Mouse (Mus musculus): Measurements from ENCODE around the gene Arhgap25.
A peak's percentile ranks its signal among the peaks of the same experiment; 100 is the strongest.
"Not testable (repeated sequence)": the region's sequence is repeated elsewhere in the genome, so short reads cannot be mapped to it uniquely, and the experiment has no call there.

Arhgap25 gene

DNA sequence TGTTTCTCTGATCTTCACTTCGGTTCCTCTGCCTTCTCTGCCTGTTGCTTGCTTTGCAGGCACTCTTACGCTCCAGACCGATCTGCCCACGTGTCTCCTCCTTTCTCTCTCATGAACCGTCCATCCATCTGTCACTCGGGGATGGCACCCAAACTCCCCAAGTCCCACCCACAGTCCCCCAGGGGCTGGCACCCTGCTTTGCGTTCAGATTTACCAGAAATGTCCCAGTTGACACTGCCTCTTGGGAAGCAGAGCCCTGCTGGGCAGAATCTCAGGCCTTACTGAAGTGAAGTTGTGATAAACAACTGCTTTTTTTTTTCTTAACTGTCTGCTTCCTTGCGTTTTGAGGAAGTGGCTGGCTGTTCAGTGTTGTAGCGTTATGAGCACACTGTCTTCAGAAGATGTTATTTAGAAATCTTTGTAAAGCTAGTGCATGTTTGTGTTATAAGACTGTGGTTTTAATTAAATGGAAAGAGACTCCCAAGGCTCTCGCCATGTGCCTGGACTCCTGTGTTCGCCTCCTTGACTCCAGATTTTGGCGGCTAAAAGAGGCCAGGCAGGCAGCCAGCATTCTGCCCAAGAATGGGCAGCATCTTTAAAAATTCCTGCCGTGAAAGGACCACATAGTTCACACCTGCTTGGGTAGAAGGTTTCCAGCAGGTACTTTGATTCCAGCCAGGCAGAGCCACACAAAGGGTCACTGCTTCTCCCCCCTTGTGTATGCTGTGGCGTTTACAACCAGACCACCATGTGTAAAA is at the start of gene Arhgap25:
Gene Arhgap25, minus strand, starts transcription at position 307 of the 758 bp plus-strand sequence.
- DNase-seq (ENCODE audit: low read depth): peak; percentile 70

DNA sequence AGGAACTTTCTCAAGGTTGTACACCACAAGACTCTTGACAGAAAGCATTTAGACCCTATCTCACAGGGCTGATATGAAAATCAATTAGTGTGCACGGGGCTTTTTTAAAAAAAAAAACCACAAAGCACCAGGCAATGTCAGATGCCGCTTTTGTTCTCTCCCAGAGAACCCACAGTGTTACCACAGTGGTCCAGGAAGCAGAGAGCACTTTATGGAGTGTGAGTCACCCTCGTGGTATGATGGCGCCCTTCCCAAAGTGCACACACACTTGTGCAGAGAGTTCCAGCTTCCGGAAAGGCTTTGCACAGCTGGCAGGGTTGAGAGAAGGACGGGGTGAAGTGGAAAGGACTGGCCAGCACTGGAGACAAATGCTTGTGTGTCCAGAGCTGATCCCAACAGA is 49.4 kb upstream of the Arhgap25 start:
- DNase-seq (ENCODE audit: low read depth): peak; percentile 90

DNA sequence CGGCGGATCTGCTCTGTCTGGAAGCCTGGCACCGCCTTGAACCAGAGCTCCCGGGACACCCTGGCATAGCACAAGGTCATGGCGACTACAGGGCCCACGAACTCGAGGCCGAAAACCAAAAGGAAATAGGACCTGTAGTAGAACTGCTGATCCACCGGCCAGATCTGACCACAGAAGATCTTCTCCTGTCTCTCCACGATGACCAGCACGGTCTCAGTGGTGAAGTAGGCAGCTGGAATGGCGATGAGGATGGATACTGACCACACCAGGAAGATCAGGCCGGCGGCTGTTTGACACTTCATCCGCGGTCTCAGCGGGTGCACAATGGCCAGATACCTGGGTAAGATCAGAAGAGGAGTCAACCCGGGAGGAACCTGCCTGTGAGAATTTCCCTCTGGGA is 48.5 kb upstream of the Arhgap25 start:
- no peak for DNase-seq (ENCODE audit: low read depth)

DNA sequence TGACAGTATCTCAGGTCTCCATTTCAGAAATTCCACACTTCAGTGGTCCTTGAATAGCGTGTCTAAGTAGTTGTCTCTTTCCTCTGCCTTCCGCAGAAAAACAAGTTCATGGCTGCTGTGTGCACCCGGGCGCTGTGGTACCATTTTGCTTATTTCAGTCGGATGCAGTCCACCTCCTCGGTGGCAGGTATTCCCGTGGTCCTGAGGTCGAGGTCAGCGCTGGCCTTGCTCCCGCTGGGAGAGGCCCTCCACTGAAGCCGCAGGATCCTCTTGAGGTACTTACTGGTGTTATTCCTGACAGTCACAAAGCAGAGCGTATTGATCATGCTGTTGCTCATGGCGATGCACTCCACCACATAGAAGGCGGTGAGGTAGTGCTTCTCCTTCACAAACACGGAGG is 48.0 kb upstream of the Arhgap25 start:
- no peak for DNase-seq (ENCODE audit: low read depth)

DNA sequence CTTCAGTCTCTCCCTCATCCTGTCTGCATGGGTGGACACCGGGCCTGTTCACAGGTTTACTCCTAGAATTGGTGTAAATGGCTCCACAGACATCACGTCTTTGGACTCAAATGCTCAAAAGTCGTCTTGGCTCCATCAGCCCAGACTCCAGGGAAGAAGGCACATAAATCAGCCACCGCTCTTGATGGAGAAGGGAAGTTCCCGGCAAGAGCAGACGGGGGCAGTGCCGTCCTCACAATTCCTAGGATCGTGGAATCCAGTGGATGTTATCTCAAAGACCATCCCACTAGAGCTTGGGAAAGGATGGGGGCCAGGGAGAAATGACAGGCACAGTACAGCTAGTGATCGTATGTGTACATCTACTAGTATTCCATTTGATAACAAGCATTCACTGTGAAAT is 45.2 kb upstream of the Arhgap25 start:
- no peak for DNase-seq (ENCODE audit: low read depth)

DNA sequence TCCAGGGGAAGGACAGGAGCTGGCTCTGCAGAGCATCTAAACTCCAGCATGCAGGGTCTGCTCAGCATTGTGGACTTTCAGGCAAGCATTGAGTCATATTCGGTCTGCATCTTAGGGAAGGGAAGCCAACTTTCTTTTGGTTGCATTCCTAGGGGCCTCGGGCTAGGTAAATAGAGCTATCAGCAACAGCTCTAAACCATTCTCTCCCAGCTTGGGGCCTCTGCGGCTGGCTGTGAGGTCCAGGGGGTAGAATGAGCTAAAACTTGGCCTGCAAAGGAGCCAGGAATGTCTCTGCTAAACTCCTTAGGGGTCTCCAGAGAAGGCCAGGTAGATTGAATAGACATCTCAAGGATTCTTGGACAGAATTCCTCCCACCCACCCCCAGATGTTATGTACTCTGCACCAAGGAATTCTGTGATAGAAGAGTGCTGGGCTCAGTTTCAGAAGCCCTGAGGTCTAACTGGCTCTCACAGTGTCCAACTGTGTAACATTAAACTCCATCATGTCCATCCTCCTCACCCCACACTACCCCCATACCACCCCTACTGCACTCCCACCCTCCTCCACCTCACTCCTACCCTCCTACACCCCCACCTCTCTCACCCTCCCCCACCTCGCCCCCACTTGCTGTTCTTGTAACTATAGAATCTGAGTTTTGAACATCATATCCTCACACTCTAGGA is 43.7 kb upstream of the Arhgap25 start:
- DNase-seq (ENCODE audit: low read depth): no peak

DNA sequence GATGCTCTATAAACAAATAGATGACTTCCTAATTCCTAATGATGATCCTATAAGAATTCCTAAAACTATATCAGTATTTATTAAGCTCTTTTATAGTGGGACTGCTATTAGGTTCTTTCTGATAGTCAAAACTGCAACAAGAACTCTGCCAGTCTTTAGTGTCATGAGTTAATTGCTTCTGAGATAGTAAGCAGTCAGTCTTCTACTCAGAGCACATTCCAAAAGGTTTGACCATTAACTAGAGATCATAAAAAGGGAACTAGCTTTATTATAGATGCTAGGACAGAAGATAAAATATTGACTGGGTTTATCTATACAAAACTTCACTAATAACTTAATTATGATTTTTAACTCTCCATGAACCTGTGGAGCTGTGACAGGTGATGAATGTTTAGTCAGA is 38.8 kb upstream of the Arhgap25 start:
- not testable (repeated sequence) for DNase-seq (ENCODE audit: low read depth)

DNA sequence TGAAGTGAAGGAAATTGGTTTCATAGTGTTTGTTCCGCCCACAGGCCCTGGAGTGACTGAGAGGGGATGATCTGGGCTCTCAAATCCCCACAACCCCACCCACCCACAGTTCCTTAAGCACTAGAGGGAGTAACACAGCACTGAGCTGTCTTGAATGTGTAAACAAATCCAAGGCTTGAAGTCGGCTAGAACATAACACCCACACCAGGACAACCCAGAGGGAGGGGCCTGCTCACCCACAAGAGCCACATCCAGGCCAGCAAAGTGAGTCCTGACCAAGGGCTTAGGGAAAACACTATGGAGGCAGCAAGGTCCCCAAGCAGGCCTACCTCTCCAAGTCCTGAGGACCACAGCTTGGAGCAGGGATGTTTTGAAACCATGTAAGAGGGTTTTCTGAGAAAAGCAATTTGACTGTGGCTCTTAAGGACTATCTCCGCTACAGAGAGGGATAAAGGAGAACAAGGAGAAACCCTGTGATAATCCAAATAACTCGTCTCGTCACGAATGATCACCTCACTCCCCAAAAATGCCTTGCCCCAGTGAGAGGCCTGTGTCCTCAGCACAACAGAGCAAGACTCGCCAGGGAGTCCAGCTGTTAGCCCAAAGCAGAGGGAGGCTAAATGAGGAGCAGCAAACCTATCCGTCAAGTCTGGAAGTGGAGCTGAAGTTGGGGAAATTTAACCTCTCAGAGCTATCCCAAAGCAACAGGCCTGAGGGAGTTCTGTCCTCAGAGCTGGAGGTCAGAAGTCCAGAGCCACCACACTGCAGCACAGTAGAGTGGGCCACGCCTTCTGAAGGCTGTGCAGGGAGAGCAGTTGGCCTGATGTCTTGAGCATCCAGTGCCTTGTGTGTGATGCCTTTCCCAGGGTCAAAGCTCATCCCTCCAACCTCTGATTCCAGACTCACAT is 34.9 kb upstream of the Arhgap25 start:
- DNase-seq (ENCODE audit: low read depth): peak; percentile 39

DNA sequence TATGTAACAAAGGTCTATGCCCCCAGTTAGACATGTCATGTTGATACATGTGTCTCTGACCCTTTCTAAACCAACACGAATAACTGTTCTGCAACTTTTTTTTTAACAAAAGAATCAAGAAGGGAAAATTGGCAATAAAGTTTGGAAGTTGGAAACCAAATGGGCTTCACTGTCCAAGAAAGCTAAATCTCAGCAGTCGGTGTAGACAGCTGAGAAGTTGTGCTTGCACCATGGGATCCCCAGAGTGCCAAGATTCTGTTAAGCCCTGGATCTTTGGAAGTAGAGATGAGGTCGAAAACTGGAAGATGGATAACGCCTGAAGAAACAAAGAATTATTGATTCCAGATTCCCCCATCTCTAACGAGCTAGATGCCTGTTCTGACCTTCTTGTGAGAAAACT is 32.1 kb upstream of the Arhgap25 start:
- no peak for DNase-seq (ENCODE audit: low read depth)

DNA sequence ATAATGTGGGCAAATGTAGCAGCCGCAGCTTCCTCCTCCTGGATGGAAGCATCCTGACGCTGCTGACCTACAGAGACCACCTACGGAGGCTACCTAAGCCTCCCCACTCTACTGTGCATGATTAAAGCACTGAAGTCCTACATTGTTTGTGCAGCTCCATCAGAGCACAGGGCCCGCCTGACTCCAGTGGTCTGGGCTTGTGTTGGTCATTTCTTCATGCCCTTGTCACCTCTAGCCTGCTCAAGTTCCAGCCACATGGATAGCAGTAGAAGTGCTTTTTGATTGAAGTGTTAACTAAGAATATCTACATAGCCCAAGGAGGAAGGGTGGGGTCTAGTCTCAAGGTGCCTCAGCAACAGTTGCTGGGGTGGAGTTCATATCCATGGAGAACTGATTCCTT is 31.3 kb upstream of the Arhgap25 start:
- no peak for DNase-seq (ENCODE audit: low read depth)

DNA sequence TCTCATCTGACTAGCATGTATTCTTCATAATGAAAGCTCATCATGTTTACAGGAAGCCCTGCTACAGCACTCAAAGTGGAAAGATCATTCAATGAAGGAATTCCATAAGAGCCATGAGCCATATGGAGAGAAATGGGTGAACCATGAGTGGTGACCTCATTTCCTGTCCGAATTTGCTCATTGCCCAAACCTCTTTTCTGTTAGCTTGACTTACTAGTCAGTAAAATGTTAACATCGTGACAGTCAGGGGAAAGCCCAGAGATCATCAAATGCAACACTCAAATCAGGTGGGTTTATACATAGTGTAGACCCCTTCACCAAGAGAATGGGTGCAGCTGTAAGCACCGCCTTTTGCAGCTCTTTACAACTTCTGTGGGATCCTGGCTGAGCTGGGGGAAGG is 20.7 kb upstream of the Arhgap25 start:
- DNase-seq (ENCODE audit: low read depth): no peak

DNA sequence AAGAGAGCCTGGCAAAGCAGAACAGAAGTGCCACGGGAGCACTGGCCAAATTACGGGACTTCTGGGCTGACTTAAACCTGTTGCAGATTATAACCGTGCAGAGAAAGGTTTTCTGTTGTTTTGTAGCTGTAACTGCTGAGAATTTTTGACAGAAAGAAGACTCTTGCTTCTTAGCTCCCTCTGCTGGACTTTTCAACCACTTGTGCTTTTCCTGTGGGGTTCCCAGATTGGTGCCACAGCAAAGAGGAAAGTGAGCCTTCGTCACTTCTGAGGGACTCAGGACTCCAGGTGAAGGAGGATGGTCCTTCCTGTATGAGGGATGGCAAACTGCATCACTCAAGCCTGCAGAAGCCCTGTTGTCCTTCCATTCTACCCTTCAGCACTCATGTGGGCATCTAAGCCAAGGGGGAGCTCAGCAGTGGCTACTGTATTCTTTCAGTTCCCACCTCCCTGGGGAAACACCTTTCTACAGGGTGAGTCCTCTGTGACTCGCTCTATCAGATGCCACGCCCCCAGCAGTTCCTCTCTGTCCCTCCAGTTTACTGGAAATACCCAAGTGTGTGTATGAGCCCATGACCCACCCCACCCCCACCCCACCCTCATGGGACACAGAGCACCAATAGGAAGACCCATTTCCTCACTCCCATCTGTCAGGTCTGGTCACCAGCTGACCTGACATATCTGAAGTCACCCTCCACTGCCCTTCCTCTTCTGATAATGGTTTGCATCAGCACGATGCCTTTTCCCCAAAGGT is 19.2 kb upstream of the Arhgap25 start:
- DNase-seq (ENCODE audit: low read depth): peak; percentile 61

DNA sequence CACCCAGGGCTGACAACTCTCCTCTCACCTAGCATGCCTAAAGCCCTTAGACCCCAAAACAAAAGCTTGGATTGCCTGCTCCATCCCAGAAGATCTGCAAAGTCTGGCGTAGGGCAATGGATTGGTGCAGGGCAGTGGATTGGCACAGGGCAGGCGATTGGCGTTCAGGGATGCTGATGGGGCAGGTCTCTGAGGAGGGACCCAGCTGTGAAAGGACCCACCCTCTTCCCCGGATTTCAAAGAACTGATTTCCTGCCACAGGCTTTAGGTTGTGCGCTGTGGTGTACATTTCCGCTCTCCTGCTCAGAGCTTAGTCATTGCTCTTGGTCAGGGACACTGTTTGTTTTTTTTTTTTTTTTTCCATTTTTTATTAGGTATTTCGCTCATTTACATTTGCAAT is 14.8 kb upstream of the Arhgap25 start:
- peak; percentile 87 for DNase-seq (ENCODE audit: low read depth)

DNA sequence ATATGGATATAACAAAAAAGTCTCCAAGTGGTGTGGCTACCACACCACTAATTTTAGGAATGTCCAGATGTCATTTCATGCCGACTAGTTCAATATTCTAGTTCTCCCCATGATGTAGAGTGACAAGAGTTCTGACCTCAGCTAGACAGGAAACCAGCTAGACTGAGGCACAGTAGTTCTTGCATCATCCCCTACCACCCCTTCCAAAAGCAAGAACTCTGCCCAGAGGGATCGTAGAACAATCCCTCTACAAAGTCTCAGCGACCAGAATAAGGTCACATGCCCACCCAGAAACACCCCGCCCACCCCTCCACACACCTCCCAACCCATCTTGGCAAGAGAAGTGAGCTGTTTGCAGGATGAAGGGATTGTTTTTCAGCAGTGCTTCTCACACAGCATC is 14.4 kb upstream of the Arhgap25 start:
- DNase-seq (ENCODE audit: low read depth): peak; percentile 68

DNA sequence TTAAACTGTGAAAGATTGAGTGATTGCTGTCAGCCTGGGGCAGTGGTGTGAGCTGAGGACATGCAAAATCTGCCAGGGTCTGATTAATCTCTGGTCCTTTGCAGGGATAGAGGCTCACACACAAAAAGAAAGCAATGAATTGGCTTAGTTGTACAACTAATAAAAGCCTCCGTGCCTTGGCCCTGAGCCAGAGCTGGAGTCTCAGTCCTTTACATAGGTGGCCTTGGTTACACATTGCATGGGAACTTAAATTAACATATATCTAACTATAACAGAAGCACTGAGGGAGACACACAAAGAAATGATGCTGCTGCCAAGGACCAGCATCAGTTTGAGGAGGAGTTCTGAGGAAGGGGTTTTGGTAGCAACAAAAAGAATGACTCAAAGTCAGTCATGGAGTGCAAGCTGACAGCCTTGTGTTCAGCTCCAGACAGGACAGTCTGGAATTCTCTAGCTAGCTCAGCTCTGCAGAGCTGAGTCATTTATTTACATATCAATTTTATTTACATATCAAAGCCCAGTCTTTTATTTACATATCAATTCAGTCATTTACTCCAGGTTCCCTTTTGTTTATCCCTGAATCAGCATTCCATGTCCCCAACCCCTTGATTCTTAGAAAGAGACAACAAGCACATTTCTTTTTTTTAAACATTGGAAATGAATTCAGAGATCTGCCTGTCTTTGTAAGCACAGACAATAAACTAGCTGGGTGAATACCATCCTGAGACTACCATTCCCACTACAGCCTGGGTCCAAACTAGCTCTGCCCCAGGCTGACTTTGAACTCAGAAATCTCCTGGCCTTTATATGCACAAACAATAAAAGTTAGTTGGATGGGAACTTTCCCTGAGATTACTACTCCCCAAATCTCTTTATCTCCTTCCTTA is 12.5 kb upstream of the Arhgap25 start:
- no peak for DNase-seq (ENCODE audit: low read depth)

DNA sequence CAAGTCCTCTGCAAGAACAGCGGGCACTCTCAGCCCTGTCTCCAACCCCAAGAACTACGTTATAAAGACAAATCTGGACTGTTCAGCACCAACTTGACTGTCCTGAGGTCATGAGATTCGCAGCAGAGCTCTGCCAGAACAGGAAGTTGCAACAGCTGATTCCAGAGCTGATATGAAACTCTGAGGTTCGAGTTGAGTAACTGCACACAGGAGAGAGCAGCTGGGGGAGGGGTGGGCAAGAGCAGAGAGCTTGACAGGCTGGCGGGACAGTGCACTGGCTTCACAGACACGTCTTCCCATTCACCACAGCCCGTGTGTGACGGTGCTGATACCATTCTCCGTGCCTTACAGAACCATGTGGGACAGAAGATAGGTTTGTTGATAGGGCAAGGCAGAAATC is 9.0 kb upstream of the Arhgap25 start:
- peak; percentile 98 for DNase-seq (ENCODE audit: low read depth)

DNA sequence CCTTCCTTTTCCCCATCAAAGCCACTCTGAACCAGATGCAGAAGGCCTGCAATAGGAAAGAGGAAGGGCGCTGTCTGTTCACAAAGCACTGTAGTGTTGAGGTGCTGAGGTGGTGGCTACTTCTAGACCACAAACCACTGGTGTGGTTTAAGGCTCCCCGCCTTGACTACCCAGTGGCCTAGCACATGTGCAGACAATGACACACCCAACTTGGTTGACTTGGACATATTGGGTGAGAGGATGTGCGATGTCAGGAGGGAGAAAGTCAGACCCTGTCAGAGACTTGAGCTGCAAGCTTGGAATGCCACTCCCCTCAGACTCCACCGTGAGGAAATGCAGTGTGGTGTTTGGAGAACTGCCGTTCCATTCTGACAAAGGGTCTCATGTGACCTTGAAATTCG is 8.1 kb upstream of the Arhgap25 start:
- peak; percentile 95 for DNase-seq (ENCODE audit: low read depth)

DNA sequence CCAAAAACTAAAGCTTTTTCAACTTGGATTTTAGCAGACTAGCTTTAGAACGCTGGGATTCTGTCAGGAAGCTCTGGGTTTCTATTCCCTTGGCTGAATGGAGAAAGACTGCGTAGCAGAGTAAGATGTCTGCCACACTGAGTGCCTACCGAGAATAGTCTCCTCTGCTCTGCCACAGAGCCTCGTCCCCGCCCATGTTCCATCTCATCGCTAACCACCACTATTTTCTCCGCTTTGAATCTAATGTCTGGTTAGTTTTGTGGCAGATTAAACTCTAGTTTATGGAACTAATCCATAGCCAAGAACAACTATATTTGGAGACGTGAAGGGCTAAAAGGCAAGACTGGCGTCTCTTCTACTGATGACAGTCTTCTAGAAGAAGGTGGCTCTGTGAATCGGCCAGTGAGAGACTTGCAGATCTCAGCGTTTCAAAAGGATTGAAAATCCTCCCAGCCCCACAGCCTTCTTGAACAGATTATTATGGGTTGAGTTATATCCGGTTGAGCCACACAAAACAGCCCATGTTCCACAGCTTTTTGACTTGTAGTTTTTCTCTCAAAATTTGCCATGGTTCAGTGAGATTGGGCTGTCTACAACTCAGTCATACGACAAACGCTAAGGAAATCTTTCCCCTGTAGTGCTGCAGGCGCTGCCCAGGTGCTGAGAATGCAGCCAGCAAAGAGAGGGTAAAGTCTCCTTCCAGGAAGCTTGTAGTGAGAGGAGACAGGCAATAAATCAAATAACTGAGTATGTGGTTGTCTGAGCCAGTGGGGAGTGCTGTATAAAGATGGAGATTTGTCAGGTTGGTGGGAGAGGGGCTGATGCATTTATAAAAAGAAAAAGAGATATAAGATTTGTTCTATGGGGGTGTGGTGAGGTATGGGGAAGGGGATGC is 5.6 kb upstream of the Arhgap25 start:
- no peak for DNase-seq (ENCODE audit: low read depth)

DNA sequence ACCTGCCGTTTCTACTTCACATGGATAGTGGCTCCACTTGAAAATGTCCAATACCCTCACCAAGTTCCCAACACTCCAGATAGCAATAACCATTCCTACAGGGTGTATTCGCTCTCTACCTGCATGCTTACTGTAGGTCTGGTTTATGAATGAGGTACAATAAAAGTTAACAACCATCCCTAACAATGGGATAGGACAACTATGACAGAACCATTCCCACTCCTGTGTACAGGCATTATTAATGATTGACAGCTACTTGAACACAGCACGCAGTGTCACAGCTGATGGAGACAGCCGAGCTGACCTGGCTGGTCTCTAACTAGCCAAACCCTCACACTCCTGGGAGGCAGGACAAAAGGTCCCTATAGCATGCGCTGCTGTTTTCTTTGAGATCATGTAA is 4.6 kb upstream of the Arhgap25 start:
- DNase-seq (ENCODE audit: low read depth): no peak

DNA sequence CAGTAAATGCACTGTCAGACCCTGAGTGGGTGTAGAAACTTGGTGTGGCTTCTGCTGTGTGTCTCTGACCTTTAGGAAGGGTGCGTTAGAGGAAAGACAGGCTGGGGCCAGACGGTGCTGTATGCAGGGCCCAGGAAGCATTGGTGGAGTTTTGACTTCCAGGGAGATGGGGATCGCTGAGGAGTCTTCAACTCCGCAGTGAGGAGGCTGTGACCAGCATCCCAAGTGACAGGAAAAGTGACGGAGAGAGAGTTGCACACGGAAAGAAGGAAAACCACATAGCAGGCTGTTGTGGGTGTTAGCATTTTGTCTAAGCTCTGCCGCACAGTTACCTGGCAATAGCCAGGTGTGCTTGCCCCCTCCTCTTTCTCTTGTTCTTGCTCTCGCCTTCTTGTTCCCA is 3.2 kb upstream of the Arhgap25 start:
- DNase-seq (ENCODE audit: low read depth): no peak
